Mouse (Mus musculus) heart, postnatal 0 days (tissue): ENCODE results near the gene Uqcrq. TPM values are rescaled to one million over a fixed set of nuclear protein-coding genes. Genes with fewer than 3 reads are reported as not detected.

Source experiments
- ATAC-seq: fragments of 200-750 bp; cut with Nextera tagmentation; 2 replicates; pipeline ENCODE4 v1.8.0; 2017; ENCODE audit warnings: low read depth, moderate number of reproducible peaks, moderate library complexity; ENCODE audit not compliant: insufficient read depth
- DNase-seq: peaks from one replicate; pipeline ENCODE4 v3.0.0-alpha.2; 2016; ENCODE audit warnings: low spot score
- H3K27ac ChIP-seq: fragments of 300-500 bp; sonication (generic); 2 replicates; pipeline ENCODE4 v1.5.1; 2014; ENCODE audit warnings: low read depth, mild to moderate bottlenecking
- H3K27me3 ChIP-seq: fragments of 300-500 bp; sonication (generic); 2 replicates; pipeline ENCODE4 v1.6.1; 2014; ENCODE audit warnings: low read length, mixed read lengths; ENCODE audit not compliant: control insufficient read depth, insufficient read depth
- H3K36me3 ChIP-seq: fragments of 300-500 bp; sonication (generic); replicated peaks from 2 replicates; pipeline ENCODE4 v1.6.1; 2014; ENCODE audit warnings: low read length, mixed read lengths; ENCODE audit not compliant: control insufficient read depth, insufficient read depth
- H3K4me1 ChIP-seq: fragments of 300-500 bp; sonication (generic); 2 replicates; pipeline ENCODE4 v1.6.1; 2014; ENCODE audit warnings: antibody characterized with exemption; ENCODE audit not compliant: control insufficient read depth, insufficient read depth
- H3K4me2 ChIP-seq: fragments of 300-500 bp; sonication (generic); 2 replicates; pipeline ENCODE4 v1.6.1; 2014; ENCODE audit warnings: low read depth, mild to moderate bottlenecking, low read length, moderate library complexity
- H3K4me3 ChIP-seq: fragments of 300-500 bp; sonication (generic); 2 replicates; pipeline ENCODE4 v1.5.1; 2014; ENCODE audit warnings: low read depth, low read length
- H3K9ac ChIP-seq: fragments of 300-500 bp; sonication (generic); replicated peaks from 2 replicates; pipeline ENCODE4 v1.6.1; 2014; ENCODE audit warnings: low read depth, low read length, mixed read lengths
- H3K9me3 ChIP-seq: fragments of 300-500 bp; sonication (generic); replicated peaks from 2 replicates; pipeline ENCODE4 v1.6.1; 2016; ENCODE audit warnings: low read length; ENCODE audit not compliant: control insufficient read depth
- CTCF ChIP-seq: IDR thresholded peaks from 2 replicates; pipeline ENCODE4 v1.5.1; 2016; ENCODE audit warnings: antibody characterized with exemption, control low read depth, low read depth
- EP300 ChIP-seq: IDR thresholded peaks from 2 replicates; pipeline ENCODE4 v1.6.1; 2016; ENCODE audit warnings: antibody characterized with exemption, low read depth
- whole genome bisulfite sequencing: fragments of 180-500 bp; shearing (Covaris S2); extraction: QIAGEN DNeasy Blood & Tissue Kit; methylation state at CpG from one replicate; pipeline ENCODE4 v1.1.7; 2014; 5-methylcytosine and 5-hydroxymethylcytosine counted together
- polyA plus RNA-seq: library from polyadenylated mRNA; unstranded; fragments of >200 nt; fragmentation: Nextera tagmentation; extraction: Ambion mirVana; gene quantifications from 2 replicates; pipeline ENCODE4 v1.2.1, GENCODE M21; 2015
- total RNA-seq: library from RNA; depleted of rRNA; stranded (reverse); fragments of >200 nt; gene quantifications from 2 replicates; pipeline ENCODE4 v1.2.3, GENCODE M21; 2014; ENCODE audit warnings: low replicate concordance; rRNA removed

The Uqcrq gene
- 76.4 and 97.1 TPM in 2 replicates for total RNA-seq
- polyA plus RNA-seq, result 3,062 and 3,250 TPM in 2 replicates

- DNase-seq, result peak; percentile 100
- H3K4me1 ChIP-seq, result no peaks in the 10 kb centered on the region
- peak within 1 kb of the TSS; percentile 88 for H3K9ac ChIP-seq
- peak within 1 kb of the TSS; percentile 79 for H3K4me3 ChIP-seq
- peaks cover 7% of the 10 kb centered on the region for H3K36me3 ChIP-seq
- H3K4me2 ChIP-seq, result peak within 1 kb of the TSS; percentile 84
- ATAC-seq, result peak; percentile 95
- peak; percentile 82 for TF ChIP-seq EP300
- TF ChIP-seq CTCF, result no peak
- WGBS, result under 1% methylated on average over 43 of the region's 44 CpGs
- no peaks in the 10 kb centered on the region for H3K27me3 ChIP-seq
- peak within 1 kb of the TSS; percentile 93 for H3K27ac ChIP-seq
- H3K9me3 ChIP-seq, result no peaks in the 10 kb centered on the region
Observed at GRCm38 (mm10) chr11:53430670-53431346, at the start of gene Uqcrq, which contains the start of gene Gdf9. Gene Uqcrq (minus strand): TSS chr11:53430831. Gene Gdf9 (plus strand): TSS chr11:53431023.

DNA sequence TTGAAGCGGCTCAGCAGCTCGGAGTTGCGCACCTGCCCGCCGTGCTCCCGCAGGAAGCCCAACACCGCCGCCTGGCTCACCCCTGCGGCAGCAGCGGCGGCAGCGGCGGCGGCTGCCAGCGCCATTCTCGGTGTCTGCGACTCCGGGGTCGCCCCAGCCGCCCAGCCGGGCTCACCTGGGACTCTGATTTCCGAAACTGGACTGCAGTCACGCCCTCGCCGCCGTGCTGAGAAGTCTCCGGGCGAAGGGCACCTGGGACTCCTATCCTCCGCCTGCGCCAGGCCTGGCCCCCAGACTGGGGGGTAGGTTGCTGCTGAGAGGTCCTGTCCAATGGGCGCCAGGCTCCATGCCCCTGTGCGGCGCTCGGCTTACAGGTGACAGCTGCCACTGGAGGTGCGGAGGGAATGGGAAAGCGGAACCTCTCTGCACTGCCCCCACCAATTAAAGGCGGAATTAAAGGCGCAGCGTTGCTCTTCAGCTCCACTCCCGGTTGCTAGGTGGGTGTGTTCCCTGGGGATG, 49.2 kb upstream of the Uqcrq start, which contains the start of the genes Gm9945 and Sowaha:
TSS of gene Gm9945 (plus strand) at position 384 of the 519 bp plus-strand sequence.
TSS of gene Sowaha (minus strand) at position 492 of the 519 bp plus-strand sequence.
- TF ChIP-seq CTCF (no peak), EP300 (no peak)
- H3K9ac ChIP-seq, result peak within 1 kb of the TSS; percentile 38

DNA sequence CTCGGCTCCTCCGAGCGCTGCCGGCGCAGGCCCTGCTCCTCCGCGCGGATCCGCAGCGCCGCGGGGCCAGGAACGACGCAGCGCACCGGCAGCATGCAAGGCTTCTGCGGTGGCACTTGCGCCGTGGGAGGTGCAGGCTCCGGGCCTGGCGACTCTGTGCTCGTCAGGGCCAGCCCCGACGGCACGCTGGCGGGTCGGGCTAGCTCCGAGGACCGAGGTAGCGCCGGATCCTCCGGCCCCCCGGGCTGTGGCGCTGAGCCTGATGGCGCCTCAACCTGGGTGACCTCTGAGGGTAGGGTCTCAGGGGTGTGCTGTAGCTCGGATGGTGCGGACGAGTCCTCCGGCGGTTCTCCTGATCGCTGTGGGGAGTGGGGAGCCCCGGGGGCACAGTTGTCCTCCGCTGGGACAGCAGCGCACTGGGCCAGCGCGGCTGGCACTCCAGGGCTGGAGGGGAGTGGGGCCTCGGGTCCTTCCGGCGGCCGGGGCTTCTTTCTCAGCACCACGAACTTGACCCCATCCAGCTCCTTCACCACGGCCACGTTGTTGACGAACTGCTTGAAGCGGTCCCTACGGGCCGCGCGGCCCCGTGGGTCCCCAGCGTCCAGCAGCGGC, 48.6 kb upstream of the Uqcrq start:
- peak overlapping the region; percentile 89 for H3K4me2 ChIP-seq
- no peaks in the 10 kb centered on the region for H3K9me3 ChIP-seq
- no peak for DNase-seq
- 0 out of 2 replicates have a peak, but pooled peaks have one; percentile 17 for ATAC-seq
- 1% methylated on average over 62 of the region's 62 CpGs for WGBS
- H3K9ac ChIP-seq, result peak overlapping the region; percentile 38
- H3K4me1 ChIP-seq, result 0 out of 2 replicates have a peak, but pooled peaks cover 10% of the 10 kb centered on the region
- no peak overlapping the region for H3K27ac ChIP-seq
- no peaks in the 10 kb centered on the region for H3K36me3 ChIP-seq
- H3K27me3 ChIP-seq, result peaks cover 50% of the 10 kb centered on the region
- TF ChIP-seq EP300 (no peak), CTCF (no peak)
- peak overlapping the region; percentile 58 for H3K4me3 ChIP-seq

More for the DNA sequence above, 49.2 kb upstream of the Uqcrq start, which contains the start of the genes Gm9945 and Sowaha:
- Histone ChIP-seq H3K27me3 (peaks cover 46% of the 10 kb centered on the region), H3K27ac (no peak within 1 kb of the TSS), H3K36me3 (no peaks in the 10 kb centered on the region), H3K9me3 (no peaks in the 10 kb centered on the region), H3K4me3 (peak within 1 kb of the TSS; percentile 58), H3K4me2 (peak within 1 kb of the TSS; percentile 89), H3K4me1 (0 out of 2 replicates have a peak, but pooled peaks cover 10% of the 10 kb centered on the region)
- 5% methylated on average over 38 of the region's 40 CpGs for WGBS
- DNase-seq, result no peak
- ATAC-seq, result no peak

DNA sequence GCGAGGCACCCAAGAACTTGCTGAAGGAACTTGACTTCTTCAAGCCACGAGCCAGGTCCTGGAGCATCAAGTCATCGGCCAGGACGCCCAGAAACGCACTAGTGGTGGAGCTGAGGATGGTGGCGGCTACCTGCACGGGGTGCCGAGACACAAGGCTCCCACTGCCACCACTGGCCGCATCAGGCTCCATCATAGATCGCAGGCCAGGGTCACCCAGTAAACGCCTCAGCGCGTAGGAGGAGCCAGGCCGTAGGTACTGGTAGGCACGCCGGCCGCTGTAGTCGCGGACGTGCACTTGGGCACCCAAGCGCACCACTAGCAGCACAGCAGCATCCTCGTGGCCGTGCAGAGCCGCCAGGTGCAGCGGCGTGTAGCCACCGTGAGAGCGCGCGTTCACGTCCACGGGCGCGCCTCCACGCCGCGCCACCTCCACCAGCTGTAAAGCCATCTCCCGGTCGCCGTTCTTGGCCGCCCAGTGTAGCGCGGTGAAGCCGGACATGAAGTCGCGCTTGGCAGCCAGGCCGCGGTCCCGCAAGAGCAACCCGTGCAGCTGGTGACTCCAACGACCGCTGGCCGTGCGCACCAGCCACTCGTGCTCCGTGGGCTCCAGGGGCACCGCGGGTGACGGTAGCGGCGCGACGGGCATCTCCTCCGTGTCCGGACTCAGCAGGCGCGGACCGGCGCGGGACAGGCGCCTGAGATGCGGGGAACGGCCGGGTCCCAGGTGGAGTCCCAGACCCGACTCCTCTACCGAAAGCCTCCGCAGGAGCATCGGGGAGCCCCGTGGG, 47.9 kb upstream of the Uqcrq start:
- peak; percentile 27; the same call in 1 of the 2 replicates for ATAC-seq
- TF ChIP-seq EP300 (no peak), CTCF (no peak)
- H3K36me3 ChIP-seq, result no peaks in the 10 kb centered on the region

DNA sequence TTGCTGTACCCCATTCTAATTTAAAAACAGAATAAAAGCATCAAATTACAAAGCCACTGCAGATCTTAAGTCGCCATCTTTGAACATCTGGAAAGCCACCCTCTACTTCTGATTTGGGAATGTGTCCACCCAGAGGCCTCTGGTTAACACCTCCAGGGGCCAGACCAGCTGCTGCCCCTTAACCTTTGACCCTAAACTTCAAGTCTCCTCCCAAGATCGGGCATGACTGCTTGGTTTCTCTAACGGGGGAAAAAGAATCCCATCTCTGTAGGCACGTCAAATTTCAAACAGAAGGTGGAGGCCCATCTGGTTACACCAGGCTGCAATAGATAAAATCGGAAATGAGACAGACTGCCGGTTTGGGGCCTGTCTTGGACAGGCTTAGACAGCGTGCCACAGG, 47.2 kb upstream of the Uqcrq start:
- Histone ChIP-seq H3K36me3 (no peaks in the 10 kb centered on the region), H3K9ac (no peak overlapping the region), H3K4me1 (0 out of 2 replicates have a peak, but pooled peaks cover 10% of the 10 kb centered on the region), H3K4me2 (no peak overlapping the region), H3K4me3 (no peak overlapping the region; the same call in 1 of the 2 replicates), H3K27me3 (peaks cover 59% of the 10 kb centered on the region), H3K9me3 (no peaks in the 10 kb centered on the region), H3K27ac (no peak overlapping the region)
- DNase-seq, result no peak
- no peak for TF ChIP-seq EP300
- TF ChIP-seq CTCF, result no peak
- ATAC-seq, result no peak
- WGBS, result 79% methylated on average over 7 of the region's 7 CpGs

More for the DNA sequence above, 47.9 kb upstream of the Uqcrq start:
- peaks cover 54% of the 10 kb centered on the region for H3K27me3 ChIP-seq
- 7% methylated on average over 79 of the region's 79 CpGs for WGBS
- H3K4me2 ChIP-seq, result peak overlapping the region; percentile 89
- 0 out of 2 replicates have a peak, but pooled peaks cover 10% of the 10 kb centered on the region for H3K4me1 ChIP-seq
- H3K27ac ChIP-seq, result no peak overlapping the region
- peak overlapping the region; percentile 38; the same call in 1 of the 2 replicates for H3K9ac ChIP-seq
- no peak for DNase-seq
- H3K4me3 ChIP-seq, result peak overlapping the region; percentile 58
- no peaks in the 10 kb centered on the region for H3K9me3 ChIP-seq
